Mouse (Mus musculus) adrenal gland, postnatal 14 days (tissue): ENCODE data around the gene Id1. TPM values are rescaled to one million over a fixed set of nuclear protein-coding genes. Genes with fewer than 3 reads are reported as not detected.

Experiments
- DNase-seq: peaks from one replicate; pipeline ENCODE4 v3.0.0; 2021; ENCODE audit warnings: mixed read lengths
- total RNA-seq: library from RNA; stranded (reverse); gene quantifications from 2 replicates; pipeline ENCODE4 v1.2.3, GENCODE M21; 2021

Gene Id1
- total RNA-seq, 1 experiment from 2014 or later, result 136 TPM

- peak; percentile 71 for DNase-seq
These were observed 12.3 kb upstream of the Id1 start for GRCm38 (mm10) chr2:152723651-152724331.

GRCm38 (mm10) chr2:152724332-152724723, 11.7 kb upstream of the Id1 start:
- DNase-seq, result no peak

- no peak for DNase-seq
These were observed 10.8 kb upstream of the Id1 start for GRCm38 (mm10) chr2:152725178-152725750.

- no peak for DNase-seq
These were observed 9.8 kb upstream of the Id1 start for GRCm38 (mm10) chr2:152726213-152726612.

GRCm38 (mm10) chr2:152726751-152727335, 9.2 kb upstream of the Id1 start:
- peak; percentile 42 for DNase-seq

GRCm38 (mm10) chr2:152727795-152728510, 8.1 kb upstream of the Id1 start:
- DNase-seq, result peak; percentile 53

GRCm38 (mm10) chr2:152728594-152728993, 7.5 kb upstream of the Id1 start:
- DNase-seq, result no peak

GRCm38 (mm10) chr2:152729013-152729635, 6.9 kb upstream of the Id1 start:
- no peak for DNase-seq

GRCm38 (mm10) chr2:152729636-152730020, 6.4 kb upstream of the Id1 start:
- DNase-seq, result peak; percentile 86

- DNase-seq, result no peak
These were observed 2.9 kb upstream of the Id1 start for GRCm38 (mm10) chr2:152733201-152733600.

- DNase-seq, result no peak
These were observed 1.6 kb upstream of the Id1 start for GRCm38 (mm10) chr2:152734501-152734900.

- peak; percentile 99 for DNase-seq
These were observed 1.1 kb upstream of the Id1 start for GRCm38 (mm10) chr2:152734984-152735383.

GRCm38 (mm10) chr2:152736748-152737147, 697 bp downstream of the Id1 start:
- peak; percentile 54 for DNase-seq

- peak; percentile 66 for DNase-seq
These were observed 1.5 kb downstream of the Id1 start for GRCm38 (mm10) chr2:152737306-152738221.

GRCm38 (mm10) chr2:152738341-152738740, 2.3 kb downstream of the Id1 start:
- peak; percentile 53 for DNase-seq

GRCm38 (mm10) chr2:152739031-152739841, 3.2 kb downstream of the Id1 start:
- peak; percentile 85 for DNase-seq

GRCm38 (mm10) chr2:152739842-152740260, 3.8 kb downstream of the Id1 start:
- no peak for DNase-seq

GRCm38 (mm10) chr2:152740490-152740889, 4.4 kb downstream of the Id1 start:
- DNase-seq, result no peak

- peak; percentile 91 for DNase-seq
These were observed 5.3 kb downstream of the Id1 start for GRCm38 (mm10) chr2:152741153-152742041.
